Mouse (Mus musculus) bone marrow macrophage, adult 2 months (primary cell): Measurements from ENCODE around the gene Slc4a1ap. TPM values are rescaled to one million over a fixed set of nuclear protein-coding genes. Genes with fewer than 3 reads are reported as not detected.

ENCODE experiments used
- H3K27ac ChIP-seq: 2 replicates; pipeline ENCODE4 v1.5.1; 2012; ENCODE audit warnings: low read depth, low read length; ENCODE audit not compliant: insufficient read depth
- H3K4me1 ChIP-seq: 2 replicates; pipeline ENCODE4 v1.6.1; 2012; ENCODE audit warnings: low read length; ENCODE audit not compliant: control insufficient read depth, insufficient read depth
- H3K4me3 ChIP-seq: 2 replicates; pipeline ENCODE4 v1.5.1; 2012; ENCODE audit warnings: mild to moderate bottlenecking, low read length, moderate library complexity; ENCODE audit not compliant: insufficient read depth
- CTCF ChIP-seq: IDR thresholded peaks from 2 replicates; pipeline ENCODE4 v1.5.1; 2012; ENCODE audit warnings: low read depth, mild to moderate bottlenecking, low read length, moderate library complexity
- POLR2A ChIP-seq: IDR thresholded peaks from 2 replicates; pipeline ENCODE4 v1.6.1; 2012; ENCODE audit warnings: mild to moderate bottlenecking, low read depth, low read length, borderline replicate concordance
- polyA plus RNA-seq: library from polyadenylated mRNA; stranded (reverse); fragments of >200 nt; gene quantifications from 2 replicates; pipeline ENCODE4 v1.2.4, GENCODE M21; 2012; ENCODE audit not compliant: missing spikeins, insufficient read depth, insufficient read length

Gene Slc4a1ap
- 37.2 and 44.5 TPM in 2 replicates for polyA plus RNA-seq

- Histone ChIP-seq H3K4me3 (peak within 1 kb of the TSS; percentile 97), H3K4me1 (peaks cover 9% of the 10 kb centered on the region), H3K27ac (peak within 1 kb of the TSS; percentile 91)
- no peak for TF ChIP-seq POLR2A
- no peak for TF ChIP-seq CTCF
Observed at GRCm38 (mm10) chr5:31526354-31527116, at the start of gene Slc4a1ap. TSS of gene Slc4a1ap (plus strand) at chr5:31526995.

GRCm38 (mm10) chr5:31480536-31480935 is 46.3 kb upstream of the Slc4a1ap start:
- H3K4me1 ChIP-seq: no peaks in the 10 kb centered on the region
- no peak overlapping the region for H3K4me3 ChIP-seq
- no peak for TF ChIP-seq POLR2A
- no peak for TF ChIP-seq CTCF
- H3K27ac ChIP-seq: no peak overlapping the region

- no peak for TF ChIP-seq CTCF
- TF ChIP-seq POLR2A: no peak
- Histone ChIP-seq H3K4me3 (no peak within 1 kb of the TSS), H3K4me1 (peaks cover 8% of the 10 kb centered on the region), H3K27ac (no peak within 1 kb of the TSS)
Observed at GRCm38 (mm10) chr5:31485440-31485839, 41.4 kb upstream of the Slc4a1ap start, which contains the start of gene 4930548H24Rik. TSS of gene 4930548H24Rik (plus strand) at chr5:31485740.

- TF ChIP-seq CTCF (no peak), POLR2A (no peak)
- Histone ChIP-seq H3K27ac (no peak overlapping the region), H3K4me3 (no peak overlapping the region), H3K4me1 (peaks cover 8% of the 10 kb centered on the region)
Observed at GRCm38 (mm10) chr5:31487889-31488288, 38.9 kb upstream of the Slc4a1ap start.

GRCm38 (mm10) chr5:31489116-31489769 is 37.6 kb upstream of the Slc4a1ap start:
- TF ChIP-seq CTCF: no peak
- TF ChIP-seq POLR2A: no peak
- peaks cover 8% of the 10 kb centered on the region for H3K4me1 ChIP-seq
- no peak overlapping the region for H3K4me3 ChIP-seq
- no peak overlapping the region for H3K27ac ChIP-seq

GRCm38 (mm10) chr5:31492031-31492430 is 34.8 kb upstream of the Slc4a1ap start:
- Histone ChIP-seq H3K4me3 (no peak overlapping the region), H3K27ac (no peak overlapping the region), H3K4me1 (peaks cover 14% of the 10 kb centered on the region)
- TF ChIP-seq POLR2A (no peak), CTCF (no peak)

GRCm38 (mm10) chr5:31494513-31495297 is 32.1 kb upstream of the Slc4a1ap start, which contains the start of gene Gpn1:
TSS of gene Gpn1 (plus strand) at chr5:31494741.
- peaks cover 7% of the 10 kb centered on the region for H3K4me1 ChIP-seq
- peak within 1 kb of the TSS; percentile 92 for H3K4me3 ChIP-seq
- TF ChIP-seq CTCF (no peak), POLR2A (no peak)
- no peak within 1 kb of the TSS for H3K27ac ChIP-seq

GRCm38 (mm10) chr5:31504843-31505242 is 22.0 kb upstream of the Slc4a1ap start:
- no peak overlapping the region for H3K4me3 ChIP-seq
- TF ChIP-seq CTCF (no peak), POLR2A (no peak)
- no peak overlapping the region for H3K27ac ChIP-seq
- H3K4me1 ChIP-seq: peaks cover 4% of the 10 kb centered on the region

GRCm38 (mm10) chr5:31512481-31512880 is 14.3 kb upstream of the Slc4a1ap start:
- Histone ChIP-seq H3K27ac (peak overlapping the region; percentile 30; the same call in 1 of the 2 replicates), H3K4me1 (peaks cover 23% of the 10 kb centered on the region), H3K4me3 (no peak overlapping the region)
- no peak for TF ChIP-seq POLR2A
- no peak for TF ChIP-seq CTCF
